Mouse (Mus musculus) adrenal gland, postnatal 4 days (tissue): ENCODE measurements around the gene Wdr82. TPM values are rescaled to one million over a fixed set of nuclear protein-coding genes. Genes with fewer than 3 reads are reported as not detected.

Source experiments
- DNase-seq, 2 experiments: peaks; one replicate each; pipeline ENCODE4 v3.0.0; 2021 to 2022; ENCODE audit warnings: low spot score in 2 of 2, mixed read lengths in 2 of 2
- long read RNA-seq, 2 experiments: library from polyadenylated mRNA; stranded (forward); transcript quantifications; one replicate each; pipeline ENCODE4 v2.0.0; 2021
- total RNA-seq, 2 experiments: library from RNA; stranded (reverse); gene quantifications; 2 replicates each; pipeline ENCODE4 v1.2.3; 2021

Wdr82 gene
- 100 to 1,000 TPM in 1 of 2 experiments, 10 to 100 TPM in 1; 98.9 to 105 TPM for total RNA-seq
- long read RNA-seq, experiment 1, partial matches to known transcripts = 0 of 8 reads
- long read RNA-seq, experiment 1, other reads (novel, unspliced or antisense) = 5 of 8 reads
- long read RNA-seq, experiment 2, transcript Wdr82-201 (9 exons, 3,747 nt) = major isoform, 8 of 33 reads
- long read RNA-seq, experiment 2, partial matches to known transcripts = 1 of 33 reads
- long read RNA-seq, experiment 2, other reads (novel, unspliced or antisense) = 24 of 33 reads

DNA sequence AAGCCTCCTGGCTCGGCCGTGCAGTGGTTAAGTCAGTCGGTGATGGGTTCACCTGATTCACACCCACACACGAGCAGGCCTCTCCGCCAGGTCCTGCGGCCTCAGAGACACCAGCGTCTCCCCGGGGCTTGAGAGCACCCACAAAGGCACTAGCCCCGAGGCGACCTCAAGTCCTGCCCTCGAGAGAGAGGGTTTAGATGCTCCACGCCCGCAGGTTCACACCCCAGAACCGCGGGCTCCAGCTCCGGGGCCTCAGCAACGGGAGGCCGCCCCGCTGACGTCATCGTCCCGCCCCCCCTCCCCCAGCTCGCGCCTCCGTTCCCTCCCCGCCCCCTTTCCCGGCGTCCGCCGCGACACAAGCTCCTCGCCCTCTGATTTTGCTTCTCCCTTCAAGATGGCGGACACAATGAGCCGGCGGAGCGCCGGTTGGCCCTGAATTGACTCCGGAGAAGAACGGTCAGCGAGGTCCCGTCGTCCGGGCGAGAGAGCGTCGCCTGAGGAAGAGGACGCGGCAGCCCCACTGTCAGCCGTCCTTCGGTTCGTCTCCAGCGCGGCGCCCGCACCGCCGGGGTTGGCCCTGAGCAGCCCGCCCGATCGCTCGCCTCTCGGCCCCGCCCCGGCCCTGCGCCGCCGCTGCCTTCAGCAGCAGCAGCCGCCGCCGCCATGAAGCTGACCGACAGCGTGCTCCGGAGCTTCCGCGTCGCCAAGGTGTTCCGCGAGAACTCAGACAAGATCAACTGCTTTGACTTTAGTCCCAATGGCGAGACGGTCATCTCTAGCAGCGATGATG, at the start of gene Wdr82:
Gene Wdr82, plus strand, starts transcription at position 373 of the 790 bp plus-strand sequence.
- DNase-seq = peak; percentile 72 to 86

DNA sequence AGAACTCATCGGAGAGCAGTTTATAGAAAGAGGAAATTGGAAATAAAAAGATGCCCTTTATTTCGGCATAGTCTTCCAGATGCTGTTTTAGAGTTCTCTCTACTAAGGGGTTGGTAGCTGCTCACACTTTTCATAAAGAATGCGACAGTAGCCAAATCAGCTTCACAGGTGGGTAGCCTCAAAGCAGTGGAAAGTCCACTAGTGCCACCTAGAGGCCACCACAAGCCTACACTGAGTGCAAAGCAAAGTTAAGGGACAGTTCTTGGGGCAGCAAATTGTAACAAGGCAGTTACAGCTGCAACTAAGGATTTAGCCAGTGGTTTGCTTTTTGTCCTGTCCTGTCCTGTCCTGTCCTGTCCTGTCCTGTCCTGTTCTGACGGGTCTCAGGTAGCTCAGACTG, 47.1 kb upstream of the Wdr82 start:
- no peak for DNase-seq

DNA sequence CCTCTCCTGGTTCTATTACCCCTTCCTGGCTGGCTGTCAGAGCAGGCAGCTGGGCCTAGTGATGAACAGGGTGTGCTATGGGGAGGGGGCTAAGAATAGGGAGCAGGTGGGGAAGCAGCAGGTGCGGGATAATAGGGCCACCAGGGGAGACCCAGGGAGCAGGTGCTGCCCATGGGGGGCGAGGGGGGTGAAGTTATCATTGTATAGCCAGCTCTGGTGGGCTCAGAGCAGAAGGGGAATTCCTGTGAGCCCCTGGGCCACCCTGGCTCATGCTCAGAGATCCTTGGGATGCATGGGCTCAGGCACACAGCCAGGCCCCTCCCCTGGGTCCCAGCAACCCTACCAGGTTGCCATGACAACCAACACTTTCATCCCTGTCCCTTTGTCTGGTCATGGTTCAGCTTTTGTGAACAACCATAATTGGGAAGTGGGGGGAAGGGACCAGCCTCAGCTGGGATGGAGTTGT, 43.9 kb upstream of the Wdr82 start:
- DNase-seq = no peak

DNA sequence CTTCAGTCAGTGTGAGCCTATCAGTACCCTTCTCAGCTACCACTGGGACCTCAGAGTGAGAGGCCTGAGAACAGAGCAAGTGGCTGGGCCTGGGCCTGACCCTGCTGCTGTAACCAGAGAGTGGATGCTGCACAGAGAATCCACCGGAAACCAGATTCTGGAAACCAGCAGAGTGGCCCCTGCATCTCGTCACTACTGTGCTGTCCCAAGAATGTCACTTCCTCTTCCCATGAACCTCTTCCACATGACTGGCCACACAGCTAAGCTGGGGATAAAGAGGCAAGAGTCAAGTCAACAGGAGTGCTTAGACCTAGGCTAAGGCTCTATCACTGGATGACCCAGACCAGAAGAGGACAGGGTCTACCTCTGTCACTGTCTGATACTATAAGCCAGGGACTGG, 41.7 kb upstream of the Wdr82 start:
- DNase-seq = no peak

DNA sequence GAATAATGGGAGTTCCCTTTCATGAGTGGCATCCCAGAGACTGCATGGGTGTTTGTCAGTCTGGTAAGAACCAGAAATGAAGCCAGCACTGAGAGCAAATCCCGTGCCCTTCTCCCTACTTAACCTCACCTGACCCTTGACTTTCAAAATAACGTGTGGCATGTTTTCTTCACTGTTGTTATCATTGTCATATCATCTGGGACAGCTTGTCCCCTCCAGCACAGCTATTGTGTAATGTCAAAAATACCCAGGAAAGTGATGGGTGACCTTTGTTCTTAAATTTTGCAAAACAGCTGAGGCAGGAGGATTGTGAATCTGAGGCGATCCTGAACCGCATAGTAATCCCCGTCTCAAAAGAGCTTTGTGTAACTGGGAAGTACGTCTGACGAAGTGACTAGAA, 40.5 kb upstream of the Wdr82 start:
- DNase-seq = no peak

DNA sequence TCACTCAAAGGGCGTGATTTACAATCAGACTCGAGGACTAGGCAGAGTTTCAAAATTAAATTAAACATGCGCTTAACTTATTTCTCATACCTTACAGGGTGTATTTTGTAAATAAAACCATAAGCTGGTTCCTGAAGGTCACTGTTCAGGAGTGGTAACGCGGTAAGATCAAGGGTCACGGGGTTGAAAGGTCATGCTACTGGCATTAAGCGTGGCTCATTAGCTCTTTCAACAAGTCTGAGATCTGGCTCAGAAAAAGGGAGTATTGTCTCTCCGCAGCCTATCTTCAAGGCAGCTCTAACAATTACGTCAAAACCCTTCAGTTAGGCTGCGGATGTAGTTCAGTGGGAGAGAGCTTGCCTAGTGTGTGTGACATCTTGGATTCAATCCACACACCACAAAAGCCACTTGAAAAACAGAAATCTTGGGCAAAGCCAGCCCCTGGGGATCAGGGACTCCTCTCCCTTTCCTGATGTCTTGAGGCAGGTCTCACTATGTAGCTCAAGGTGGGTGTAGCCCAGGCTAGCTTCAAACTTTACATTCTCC, 33.0 kb upstream of the Wdr82 start:
- DNase-seq = no peak

DNA sequence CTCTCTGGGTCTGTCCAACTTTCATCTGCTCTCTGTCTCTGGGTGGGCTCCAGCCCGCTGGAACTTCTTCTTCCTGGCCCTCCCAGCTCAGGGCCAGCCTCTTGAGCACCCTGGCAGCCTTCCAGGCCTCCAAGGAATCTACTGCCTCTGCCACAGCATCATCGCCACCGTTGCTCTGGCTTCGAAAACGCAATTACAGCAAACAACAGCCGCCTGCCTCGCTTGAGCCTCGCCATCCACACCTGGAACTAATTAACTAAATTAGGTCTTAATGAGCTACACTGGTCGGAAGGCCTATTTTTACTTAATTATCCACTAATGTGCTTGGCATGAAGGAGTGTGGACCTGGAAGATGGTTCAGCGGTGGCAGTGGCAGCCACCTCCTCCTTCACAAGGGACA, 31.0 kb upstream of the Wdr82 start:
- DNase-seq = no peak

DNA sequence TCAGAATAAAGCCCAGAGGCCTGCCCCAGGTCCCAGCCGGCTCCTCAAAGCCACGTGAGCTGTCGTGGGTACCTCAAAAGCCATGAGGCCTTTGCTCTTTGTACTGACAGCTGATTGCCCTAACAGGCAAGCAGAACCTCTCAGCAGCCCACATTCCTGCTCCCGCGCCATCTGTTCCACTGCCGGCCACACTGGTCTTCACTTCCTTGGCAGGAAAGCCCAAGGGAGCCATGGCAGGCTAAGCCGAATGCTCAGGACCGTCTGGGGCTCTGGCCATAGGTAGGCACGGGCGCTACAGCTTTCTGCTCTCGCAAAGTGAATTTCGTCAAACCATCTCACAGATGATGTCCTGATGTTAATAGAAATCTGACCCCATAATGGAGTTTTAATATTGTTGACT, 28.8 kb upstream of the Wdr82 start:
- no peak for DNase-seq

DNA sequence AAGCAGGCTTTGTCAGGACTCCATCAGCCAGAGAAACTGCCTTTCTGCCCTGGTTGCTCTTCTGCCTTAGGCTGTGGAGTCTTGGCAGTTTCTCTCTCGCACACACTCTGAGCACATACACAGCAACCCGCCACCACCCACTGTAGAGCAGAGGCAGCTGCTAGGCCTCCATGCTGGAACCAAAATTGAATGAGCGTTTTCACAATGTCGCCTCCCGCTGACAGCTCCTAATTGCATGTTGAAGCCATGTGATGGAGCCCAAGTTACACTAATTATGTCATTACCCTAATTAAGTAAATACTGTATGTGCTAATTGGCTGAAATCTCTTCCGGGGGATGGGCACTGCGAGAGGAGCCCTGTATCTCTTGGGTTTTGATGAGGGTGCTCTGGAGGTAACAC, 26.6 kb upstream of the Wdr82 start:
- no peak for DNase-seq

DNA sequence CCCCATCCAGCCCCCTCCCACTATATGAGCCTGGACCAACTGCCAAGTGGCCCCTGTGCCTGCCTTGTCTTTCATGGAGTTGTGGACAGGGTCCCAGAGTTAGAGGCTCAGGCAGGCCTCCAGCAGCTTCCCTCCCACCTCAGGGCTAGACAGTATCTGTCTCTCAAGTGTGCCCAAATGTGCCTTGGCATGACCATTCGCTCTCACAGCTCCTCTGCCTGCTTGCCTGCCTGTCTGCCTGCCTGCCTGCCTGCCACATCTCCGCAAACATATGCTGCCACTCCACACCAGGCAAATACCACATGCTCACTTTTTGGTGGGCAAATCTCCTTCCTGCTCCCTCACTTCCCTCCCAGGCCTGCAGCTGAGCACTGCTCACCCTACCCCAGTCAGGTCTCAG, 25.1 kb upstream of the Wdr82 start:
- DNase-seq = no peak

DNA sequence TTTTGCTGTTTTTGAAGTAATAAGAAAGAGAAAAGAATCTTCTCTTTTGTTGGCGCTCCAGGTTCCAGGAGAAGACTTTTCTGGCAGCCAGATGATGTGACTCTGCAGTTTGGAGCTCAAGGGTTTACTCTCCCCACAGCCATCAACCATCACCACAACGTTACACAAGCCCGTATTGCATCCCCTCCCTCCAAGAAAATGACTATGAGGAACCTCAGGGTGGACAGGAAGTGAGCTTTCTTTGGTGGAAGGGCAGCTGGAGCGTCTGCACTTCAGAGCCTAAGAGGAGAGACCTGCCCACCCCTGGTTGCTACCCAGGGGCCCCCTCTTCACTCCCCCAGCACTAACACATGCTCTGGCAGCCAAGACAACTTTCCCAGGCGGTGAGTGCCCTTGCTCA, 23.4 kb upstream of the Wdr82 start:
- DNase-seq = no peak

DNA sequence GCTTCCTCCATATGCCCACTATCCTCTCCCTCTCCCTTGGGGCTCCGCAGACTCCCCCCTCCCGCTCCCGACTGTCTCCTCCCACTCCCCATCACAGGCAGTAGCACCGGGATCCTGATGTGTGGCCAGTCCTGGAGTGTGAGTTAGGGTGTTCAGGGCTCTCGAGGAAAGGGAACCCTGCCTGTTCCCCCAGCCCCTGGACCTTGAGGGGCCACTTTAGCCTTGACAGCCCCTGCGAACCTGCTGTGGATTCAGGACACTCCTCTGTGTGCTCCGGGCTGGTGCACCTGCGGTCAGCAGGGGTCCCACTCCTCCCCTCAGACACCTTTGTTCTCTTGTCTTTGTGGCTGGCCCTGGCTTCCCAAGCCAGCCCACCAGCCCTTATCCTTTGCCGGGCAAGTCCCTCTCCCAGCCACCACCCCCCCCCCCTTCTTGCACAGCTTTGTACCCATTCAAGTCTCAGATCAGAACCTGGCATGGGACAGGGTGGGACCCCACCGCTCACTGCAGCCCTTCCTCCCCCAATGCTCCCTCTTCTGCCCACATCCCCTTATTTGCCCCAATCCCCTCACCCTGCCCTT, 22.8 kb upstream of the Wdr82 start:
- DNase-seq = no peak

DNA sequence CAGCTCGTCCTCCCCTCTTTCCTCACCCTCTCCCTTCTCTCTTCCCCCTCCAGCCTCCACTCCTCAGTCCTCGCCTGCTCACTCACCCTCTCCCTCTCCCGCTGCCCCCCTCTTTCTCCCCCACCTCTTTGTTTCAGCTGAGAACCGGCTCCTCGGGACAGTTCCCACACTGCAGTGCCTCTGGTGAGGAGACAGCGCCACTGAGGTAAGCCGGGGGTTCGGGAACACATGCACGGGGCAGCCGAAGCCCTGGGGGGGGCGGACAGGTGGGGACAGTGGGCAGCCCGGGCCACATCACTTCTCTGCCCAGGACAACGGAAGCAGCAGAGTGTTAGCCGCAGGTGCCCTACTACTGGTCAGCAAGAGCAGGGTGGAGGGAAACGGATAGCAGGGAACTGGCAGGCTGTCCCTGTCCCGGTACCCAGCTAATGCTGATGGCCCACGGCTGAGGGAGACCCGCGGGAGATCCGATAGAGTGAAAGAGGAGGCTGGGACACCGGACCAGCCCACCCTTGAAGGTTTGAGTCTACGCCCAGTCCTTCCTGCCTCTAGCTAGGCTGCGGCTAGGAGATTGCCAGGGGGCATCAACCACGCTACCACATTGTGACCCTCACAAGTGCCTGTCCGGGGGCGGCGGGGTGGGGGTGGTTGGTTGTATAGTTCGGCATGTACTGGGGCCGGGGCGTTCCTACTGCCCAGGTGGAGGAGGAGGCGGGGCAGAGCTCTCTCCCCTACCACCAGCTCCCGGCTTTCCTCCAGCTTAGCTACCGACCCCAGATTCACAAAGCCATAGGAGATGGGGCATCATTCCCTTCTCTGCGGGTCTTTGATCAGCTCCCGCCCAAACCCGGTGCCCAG, 22.0 kb upstream of the Wdr82 start:
- DNase-seq = no peak

DNA sequence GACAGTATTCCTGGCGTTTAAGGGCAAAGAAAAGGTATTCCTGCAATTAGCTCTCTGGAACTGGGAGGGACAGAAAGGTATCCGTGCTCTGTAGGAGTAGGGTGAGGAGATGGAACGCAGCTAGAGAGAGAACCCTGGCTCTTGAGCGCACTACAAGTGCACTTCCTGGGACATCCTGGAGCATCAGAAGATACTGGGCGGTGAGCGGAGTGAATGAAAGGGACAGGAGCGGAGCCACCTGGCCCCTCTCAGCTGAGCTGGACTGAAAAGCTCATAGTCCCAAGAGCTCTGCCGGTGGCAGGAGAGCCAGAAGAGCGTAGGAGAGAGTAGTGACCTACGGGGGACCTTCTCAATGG, 21.4 kb upstream of the Wdr82 start:
- DNase-seq = no peak

DNA sequence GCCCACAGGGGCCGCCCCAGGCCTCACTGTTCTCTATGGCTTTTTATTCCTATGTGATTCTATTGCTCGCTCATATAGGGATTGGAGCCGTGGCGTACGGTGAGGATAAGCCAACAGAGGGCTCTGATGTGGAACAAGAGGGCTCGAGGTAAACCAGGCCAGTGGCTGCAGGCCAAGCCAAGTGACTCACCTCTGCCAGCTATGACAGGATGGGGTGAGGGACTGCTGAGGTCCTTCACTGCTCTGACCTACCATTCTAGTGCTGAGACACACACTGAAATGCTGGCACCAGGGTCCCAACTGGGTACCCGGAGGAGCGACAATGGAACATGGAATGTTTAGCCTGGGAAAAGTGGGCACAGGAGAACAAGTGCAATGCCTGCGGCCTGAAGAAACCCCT, 16.6 kb upstream of the Wdr82 start:
- DNase-seq = peak in 1 of 2 experiments; percentile 20

DNA sequence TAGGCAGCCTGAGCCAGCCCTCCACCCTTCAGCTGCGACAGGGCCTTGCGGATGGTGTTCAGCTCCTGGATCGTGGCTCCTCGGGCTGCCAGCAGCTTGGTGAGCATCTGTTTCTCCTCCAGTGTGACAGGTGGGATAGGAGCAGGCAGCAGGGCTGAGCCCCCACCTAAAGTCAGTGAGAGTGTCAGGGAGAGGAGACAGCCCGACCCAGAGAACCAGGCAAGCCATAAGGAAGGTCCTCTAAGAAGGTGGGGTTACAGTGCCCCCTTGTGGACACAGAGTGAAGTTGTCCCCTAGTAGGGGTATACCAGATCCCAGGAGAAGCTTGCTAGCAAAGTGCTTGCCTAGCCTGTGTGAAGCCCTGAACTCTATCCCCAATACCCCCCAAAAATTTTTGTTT, 14.3 kb upstream of the Wdr82 start:
- DNase-seq = peak in 1 of 2 experiments; percentile 41

DNA sequence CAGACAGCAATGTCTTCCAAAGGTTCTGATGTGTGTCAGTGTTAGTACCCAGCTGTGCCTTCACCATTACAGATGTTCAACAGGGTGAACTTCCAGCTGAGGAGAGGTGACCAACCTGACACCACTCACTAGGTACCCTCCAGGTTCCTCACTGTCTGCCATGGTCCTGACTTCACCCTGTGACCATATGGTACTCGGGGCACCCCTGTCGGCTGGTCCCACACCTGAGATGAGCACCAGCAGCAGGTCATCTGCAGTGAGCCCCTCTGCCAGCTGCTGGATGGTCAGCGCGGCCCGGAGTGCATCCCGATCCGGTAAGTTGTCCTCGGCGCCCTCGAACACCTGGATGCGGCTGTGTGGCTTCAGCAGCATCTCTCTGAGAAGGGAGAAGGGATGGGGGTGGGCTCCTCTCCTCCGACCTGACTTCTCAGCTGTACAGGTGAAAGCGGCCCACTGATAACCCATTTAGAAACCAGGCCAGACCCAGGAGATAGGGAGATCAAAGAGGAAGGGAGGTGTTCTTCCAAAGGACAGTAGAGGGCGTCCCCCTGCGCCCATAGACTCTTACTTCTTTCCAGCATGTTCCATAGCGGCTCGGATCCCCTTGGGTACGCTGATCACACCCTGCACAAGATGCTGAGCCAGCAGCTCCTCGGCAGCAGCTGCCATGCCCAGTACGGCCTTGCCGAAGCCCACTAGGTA, 13.7 kb upstream of the Wdr82 start:
- no peak for DNase-seq

DNA sequence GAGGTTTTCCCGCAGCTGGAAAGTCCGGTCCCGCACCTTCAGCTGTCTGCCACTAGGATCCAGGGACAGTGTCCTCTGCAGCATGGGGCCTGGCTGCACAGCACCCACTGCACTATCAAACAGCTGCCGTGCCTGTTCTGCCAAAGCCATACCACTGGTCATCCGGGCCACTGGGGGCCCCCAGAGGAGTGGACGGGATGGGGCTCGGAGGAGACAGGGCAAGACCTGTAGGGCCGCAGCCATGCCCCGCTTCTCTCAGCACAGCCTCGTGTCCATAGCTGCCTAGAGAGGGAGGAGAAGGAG, 13.2 kb upstream of the Wdr82 start:
- DNase-seq = no peak

DNA sequence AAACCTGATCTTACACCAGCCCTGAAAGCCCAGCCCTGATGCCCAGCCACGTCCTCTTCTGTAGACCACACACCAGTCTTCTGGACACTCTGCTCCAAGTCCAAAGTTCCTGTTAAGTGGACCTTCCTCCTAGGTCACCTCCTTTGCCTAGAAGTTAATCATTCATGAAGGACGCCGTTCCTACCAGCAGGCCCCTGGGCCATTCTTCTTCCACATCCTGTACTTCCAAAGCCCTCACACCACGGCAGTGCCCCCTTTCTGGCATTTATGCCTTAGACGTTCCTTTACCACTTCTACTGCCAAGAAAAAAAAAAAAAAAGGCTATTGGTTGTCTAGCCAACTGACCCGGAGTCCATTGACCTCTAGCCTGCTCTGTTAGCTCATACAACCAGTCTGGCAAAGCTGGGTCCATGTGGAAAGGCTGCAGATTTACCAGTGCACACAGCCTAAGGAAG, 12.7 kb upstream of the Wdr82 start, which contains the start of gene Glyctk:
Gene Glyctk, minus strand, starts transcription at position 102 of the 455 bp plus-strand sequence.
- no peak for DNase-seq

DNA sequence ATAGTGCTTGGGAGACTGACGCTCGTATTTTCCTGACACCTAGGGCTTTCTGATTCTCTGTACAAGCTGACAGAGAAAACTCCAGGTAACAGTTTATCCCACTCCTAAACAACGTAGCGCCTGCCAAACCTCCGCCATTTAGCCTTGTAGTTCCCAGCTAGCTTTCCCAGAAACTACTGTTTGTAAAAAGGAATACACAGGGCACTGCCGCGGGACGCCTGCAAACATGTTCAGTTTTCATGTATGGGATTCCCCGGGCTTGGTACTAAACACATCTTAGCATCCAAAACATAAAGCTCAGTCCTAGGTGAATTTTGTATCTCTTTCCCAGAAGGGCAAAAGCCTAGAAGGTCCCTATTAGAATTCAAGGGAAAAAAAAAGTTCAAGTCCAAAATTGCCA, 11.5 kb upstream of the Wdr82 start:
- DNase-seq = no peak
